Mouse (Mus musculus) forebrain, embryonic 15.5 days (tissue): ENCODE results near the gene Thrb. TPM values are rescaled to one million over a fixed set of nuclear protein-coding genes. Genes with fewer than 3 reads are reported as not detected.

Source experiments
- ATAC-seq: fragments of 200-750 bp; cut with Nextera tagmentation; replicated peaks from 2 replicates; pipeline ENCODE4 v1.8.0; 2017; ENCODE audit warnings: mild to moderate bottlenecking, moderate TSS enrichment, moderate library complexity
- H3K27ac ChIP-seq: fragments of 300-500 bp; sonication (generic); replicated peaks from 2 replicates; pipeline ENCODE4 v1.5.1; 2015; ENCODE audit warnings: mild to moderate bottlenecking, inconsistent platforms
- H3K27me3 ChIP-seq: fragments of 300-500 bp; sonication (generic); 2 replicates; pipeline ENCODE4 v1.6.1; 2015; ENCODE audit warnings: inconsistent platforms
- H3K36me3 ChIP-seq: fragments of 300-500 bp; sonication (generic); 2 replicates; pipeline ENCODE4 v1.6.1; 2015; ENCODE audit warnings: mild to moderate bottlenecking, inconsistent platforms
- H3K4me1 ChIP-seq: fragments of 300-500 bp; sonication (generic); 2 replicates; pipeline ENCODE4 v1.6.1; 2015; ENCODE audit warnings: inconsistent platforms
- H3K4me2 ChIP-seq: fragments of 300-500 bp; sonication (generic); replicated peaks from 2 replicates; pipeline ENCODE4 v1.6.1; 2015; ENCODE audit warnings: mild to moderate bottlenecking, inconsistent platforms
- H3K4me3 ChIP-seq: fragments of 300-500 bp; sonication (generic); 2 replicates; pipeline ENCODE4 v1.5.1; 2015; ENCODE audit warnings: mild to moderate bottlenecking, inconsistent platforms
- H3K9ac ChIP-seq: fragments of 300-500 bp; sonication (generic); replicated peaks from 2 replicates; pipeline ENCODE4 v1.6.1; 2015; ENCODE audit warnings: mild to moderate bottlenecking, inconsistent platforms
- H3K9me3 ChIP-seq: fragments of 300-500 bp; sonication (generic); 2 replicates; pipeline ENCODE4 v1.6.1; 2016; ENCODE audit warnings: inconsistent platforms
- WGBS: fragments of 180-500 bp; shearing (Covaris S2); methylation state at CpG from one replicate; pipeline ENCODE4 v1.1.7; 2015; ENCODE audit warnings: mixed read lengths; 5-methylcytosine and 5-hydroxymethylcytosine counted together
- polyA plus RNA-seq: library from polyadenylated mRNA; unstranded; fragments of >200 nt; fragmentation: Nextera tagmentation; extraction: Ambion mirVana; gene quantifications from 2 replicates; pipeline ENCODE4 v1.2.1, GENCODE M21; 2015

Gene Thrb
- polyA plus RNA-seq, 1 experiment from 2014 or later, result 1.6 TPM

DNA sequence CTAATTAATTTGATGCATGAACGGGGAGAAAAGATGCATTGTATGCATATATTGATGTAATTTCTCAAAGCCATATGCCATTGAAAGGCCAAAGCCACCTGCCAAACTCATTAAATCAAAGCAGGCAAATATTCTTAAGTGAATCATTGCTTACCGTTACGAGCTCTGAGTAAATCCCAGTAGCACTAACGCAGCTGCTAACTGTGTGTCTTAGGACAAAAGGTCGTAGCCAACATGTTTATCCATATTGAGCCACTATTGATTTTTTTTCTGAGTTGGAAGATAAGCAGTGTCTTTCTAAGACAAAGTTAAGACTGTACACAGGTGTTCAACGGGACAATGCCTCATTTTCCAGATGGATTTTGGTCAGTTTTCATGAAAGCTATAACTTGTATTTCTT is 323.8 kb downstream of the Thrb start:
- no peaks in the 10 kb centered on the region for H3K9me3 ChIP-seq
- no peak overlapping the region for H3K4me3 ChIP-seq
- no peaks in the 10 kb centered on the region for H3K36me3 ChIP-seq
- ATAC-seq, result no peak
- H3K27me3 ChIP-seq, result no peaks in the 10 kb centered on the region
- no peak overlapping the region for H3K4me2 ChIP-seq
- no peak overlapping the region for H3K9ac ChIP-seq
- no peaks in the 10 kb centered on the region for H3K4me1 ChIP-seq
- 60% methylated on average over 6 of the region's 6 CpGs for WGBS
- H3K27ac ChIP-seq, result no peak overlapping the region

DNA sequence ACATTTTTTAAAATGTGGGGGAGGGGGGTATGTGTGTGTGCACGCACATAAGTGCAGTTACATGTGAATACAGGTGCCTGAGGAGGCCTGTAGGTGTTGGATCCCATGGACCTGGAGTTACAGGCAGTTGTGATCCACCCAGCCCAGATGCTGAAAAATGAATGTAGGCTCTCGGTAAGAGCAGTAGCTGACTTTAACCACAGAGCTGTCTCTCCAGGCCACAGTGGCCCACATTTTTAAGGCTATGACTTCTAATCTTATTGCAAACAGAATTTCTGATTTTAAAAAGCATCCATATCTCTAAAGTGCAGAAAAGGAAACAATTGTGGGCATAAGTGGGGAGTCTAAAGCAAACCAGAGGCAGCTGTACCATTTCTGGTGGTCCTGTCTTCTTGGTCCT is 328.5 kb downstream of the Thrb start:
- H3K27me3 ChIP-seq, result no peaks in the 10 kb centered on the region
- no peak for ATAC-seq
- H3K4me3 ChIP-seq, result no peak overlapping the region
- H3K4me1 ChIP-seq, result no peaks in the 10 kb centered on the region
- WGBS, result 95% methylated on average over 2 of the region's 2 CpGs
- H3K4me2 ChIP-seq, result no peak overlapping the region
- no peak overlapping the region for H3K9ac ChIP-seq
- no peaks in the 10 kb centered on the region for H3K9me3 ChIP-seq
- H3K27ac ChIP-seq, result no peak overlapping the region
- H3K36me3 ChIP-seq, result no peaks in the 10 kb centered on the region

DNA sequence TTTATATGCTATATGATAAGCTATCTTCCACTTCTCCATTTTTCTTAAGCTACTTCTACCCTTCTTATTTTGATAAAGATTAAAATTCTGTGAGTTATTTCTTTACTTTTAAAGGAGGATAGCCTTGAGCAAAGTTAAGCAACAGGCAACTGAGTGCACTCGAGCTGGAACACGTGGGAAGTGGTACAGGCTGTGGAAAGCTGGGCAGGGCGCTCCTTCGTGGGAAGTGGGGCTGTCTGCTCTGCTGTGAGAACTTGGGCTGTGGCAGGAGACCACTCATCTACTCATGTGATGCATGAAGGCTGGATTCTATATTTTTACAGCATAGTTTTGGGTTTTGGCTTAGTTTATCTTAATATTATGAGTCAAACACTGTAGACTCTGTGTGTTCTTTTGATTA is 329.1 kb downstream of the Thrb start:
- no peak overlapping the region for H3K4me3 ChIP-seq
- no peaks in the 10 kb centered on the region for H3K27me3 ChIP-seq
- H3K4me1 ChIP-seq, result no peaks in the 10 kb centered on the region
- ATAC-seq, result no peak
- H3K27ac ChIP-seq, result no peak overlapping the region
- H3K4me2 ChIP-seq, result no peak overlapping the region
- WGBS, result 82% methylated on average over 4 of the region's 4 CpGs
- no peaks in the 10 kb centered on the region for H3K36me3 ChIP-seq
- no peak overlapping the region for H3K9ac ChIP-seq
- H3K9me3 ChIP-seq, result no peaks in the 10 kb centered on the region

DNA sequence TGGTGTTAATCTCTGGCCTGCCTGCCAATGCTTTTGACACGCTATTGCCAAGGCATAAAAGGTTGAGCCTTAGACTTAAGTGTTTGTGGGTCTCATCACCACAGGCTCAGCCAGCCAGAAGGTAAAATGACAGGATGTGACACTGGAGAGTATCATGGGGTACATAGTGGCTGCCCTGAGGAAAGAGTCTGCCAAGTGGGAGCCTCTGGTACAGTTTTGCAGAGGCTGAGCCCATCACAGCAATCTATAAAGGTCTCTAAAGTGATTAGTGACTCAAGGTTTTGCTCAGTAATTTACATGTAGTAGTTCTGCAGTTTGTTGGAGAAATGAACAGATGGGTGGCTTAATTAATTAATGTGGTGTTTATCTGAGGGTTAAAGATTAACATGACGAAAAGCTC is 330.1 kb downstream of the Thrb start:
- no peaks in the 10 kb centered on the region for H3K9me3 ChIP-seq
- no peak overlapping the region for H3K4me3 ChIP-seq
- WGBS, result 55% methylated on average over 2 of the region's 2 CpGs
- no peak overlapping the region for H3K27ac ChIP-seq
- H3K36me3 ChIP-seq, result no peaks in the 10 kb centered on the region
- no peak overlapping the region for H3K9ac ChIP-seq
- H3K27me3 ChIP-seq, result no peaks in the 10 kb centered on the region
- ATAC-seq, result no peak
- no peak overlapping the region for H3K4me2 ChIP-seq
- H3K4me1 ChIP-seq, result no peaks in the 10 kb centered on the region

DNA sequence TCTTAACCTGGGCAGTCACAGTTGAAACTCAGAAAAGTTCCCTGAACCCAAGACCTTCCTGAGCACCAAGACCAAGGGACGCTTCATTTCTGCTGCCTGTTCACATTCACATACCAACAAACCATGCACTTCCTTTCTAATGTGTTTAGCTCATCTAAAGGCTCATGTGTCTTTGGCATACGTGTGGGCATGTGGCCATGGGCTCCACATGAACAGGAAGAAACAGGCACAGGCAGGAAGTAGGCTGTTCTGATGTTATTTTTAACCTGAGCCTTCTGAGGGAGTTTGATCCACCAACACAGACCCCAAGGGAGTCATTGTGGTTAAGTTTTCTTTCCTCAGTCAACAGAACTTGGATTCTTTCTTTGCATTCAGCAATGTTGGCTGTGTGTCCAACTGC is 341.8 kb downstream of the Thrb start:
- H3K4me3 ChIP-seq, result no peak overlapping the region
- no peaks in the 10 kb centered on the region for H3K9me3 ChIP-seq
- H3K27me3 ChIP-seq, result no peaks in the 10 kb centered on the region
- no peak overlapping the region for H3K4me2 ChIP-seq
- H3K4me1 ChIP-seq, result no peaks in the 10 kb centered on the region
- ATAC-seq, result no peak
- H3K36me3 ChIP-seq, result no peaks in the 10 kb centered on the region
- no peak overlapping the region for H3K9ac ChIP-seq
- no peak overlapping the region for H3K27ac ChIP-seq
- WGBS, result 81% methylated on average over 2 of the region's 2 CpGs

DNA sequence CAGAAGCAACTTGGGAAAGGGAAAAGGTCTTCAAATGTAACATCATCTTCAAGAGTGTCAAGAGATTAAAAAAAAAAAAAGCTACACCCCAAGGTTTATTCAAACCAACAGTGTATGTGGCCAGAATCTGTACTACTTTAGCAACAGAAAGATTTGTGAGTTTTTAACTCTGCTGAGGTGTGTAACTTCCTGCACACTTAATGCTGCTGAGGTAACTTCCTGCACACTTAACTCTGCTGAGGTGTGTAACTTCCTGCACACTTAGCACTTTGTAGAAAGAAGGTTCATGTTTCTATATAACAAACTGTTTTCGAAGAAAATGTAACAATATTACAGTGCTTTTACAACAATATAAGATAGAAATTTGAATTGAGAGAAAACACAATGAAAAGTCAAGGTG is 343.6 kb downstream of the Thrb start:
- 97% methylated on average over 1 of the region's 1 CpGs for WGBS
- Histone ChIP-seq H3K4me3 (no peak overlapping the region), H3K9ac (no peak overlapping the region), H3K4me1 (no peaks in the 10 kb centered on the region), H3K9me3 (no peaks in the 10 kb centered on the region), H3K36me3 (no peaks in the 10 kb centered on the region), H3K27ac (no peak overlapping the region), H3K27me3 (no peaks in the 10 kb centered on the region), H3K4me2 (no peak overlapping the region)
- ATAC-seq, result no peak

DNA sequence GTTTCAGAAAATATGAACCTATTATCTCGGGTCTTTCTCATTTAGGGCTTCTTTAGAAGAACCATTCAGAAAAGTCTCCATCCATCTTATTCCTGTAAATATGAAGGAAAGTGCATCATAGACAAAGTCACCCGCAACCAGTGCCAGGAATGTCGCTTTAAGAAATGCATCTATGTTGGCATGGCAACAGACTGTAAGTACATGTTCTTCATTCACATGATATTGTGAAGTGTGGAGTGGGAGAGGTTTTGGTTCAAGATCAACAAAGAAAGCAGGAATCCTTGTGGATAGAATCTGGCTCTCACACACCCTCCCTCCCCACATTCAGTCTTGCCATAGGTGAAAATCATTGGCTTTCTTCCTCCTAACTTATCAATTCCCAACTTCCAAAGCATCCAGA is 348.5 kb downstream of the Thrb start:
- Histone ChIP-seq H3K4me3 (no peak overlapping the region), H3K4me1 (no peaks in the 10 kb centered on the region), H3K27ac (no peak overlapping the region), H3K4me2 (no peak overlapping the region), H3K27me3 (no peaks in the 10 kb centered on the region), H3K36me3 (no peaks in the 10 kb centered on the region), H3K9ac (no peak overlapping the region), H3K9me3 (no peaks in the 10 kb centered on the region)
- 68% methylated on average over 3 of the region's 3 CpGs for WGBS
- no peak for ATAC-seq

DNA sequence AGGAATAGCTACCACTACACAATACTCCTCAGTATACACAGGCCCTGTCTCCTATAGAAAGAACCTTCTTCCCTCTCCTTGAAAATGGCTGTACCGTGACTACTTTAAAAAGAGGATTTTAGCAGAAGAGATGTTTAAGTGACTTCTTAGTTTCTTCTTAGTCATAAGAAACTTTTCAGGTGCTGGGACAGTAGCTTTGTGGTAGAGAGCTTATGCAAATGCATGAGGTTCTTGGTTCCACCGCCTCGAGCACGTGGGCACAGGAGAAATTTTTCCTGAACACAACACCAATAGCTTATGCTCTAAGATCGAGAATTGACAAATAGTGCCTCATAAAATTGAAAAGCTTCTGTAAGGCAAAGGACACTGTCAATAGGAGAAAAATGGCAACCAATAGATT is 356.5 kb downstream of the Thrb start:
- no peaks in the 10 kb centered on the region for H3K36me3 ChIP-seq
- no peaks in the 10 kb centered on the region for H3K27me3 ChIP-seq
- H3K4me3 ChIP-seq, result no peak overlapping the region
- H3K9ac ChIP-seq, result no peak overlapping the region
- 90% methylated on average over 5 of the region's 5 CpGs for WGBS
- no peak for ATAC-seq
- no peaks in the 10 kb centered on the region for H3K4me1 ChIP-seq
- H3K4me2 ChIP-seq, result no peak overlapping the region
- no peaks in the 10 kb centered on the region for H3K9me3 ChIP-seq
- H3K27ac ChIP-seq, result no peak overlapping the region

DNA sequence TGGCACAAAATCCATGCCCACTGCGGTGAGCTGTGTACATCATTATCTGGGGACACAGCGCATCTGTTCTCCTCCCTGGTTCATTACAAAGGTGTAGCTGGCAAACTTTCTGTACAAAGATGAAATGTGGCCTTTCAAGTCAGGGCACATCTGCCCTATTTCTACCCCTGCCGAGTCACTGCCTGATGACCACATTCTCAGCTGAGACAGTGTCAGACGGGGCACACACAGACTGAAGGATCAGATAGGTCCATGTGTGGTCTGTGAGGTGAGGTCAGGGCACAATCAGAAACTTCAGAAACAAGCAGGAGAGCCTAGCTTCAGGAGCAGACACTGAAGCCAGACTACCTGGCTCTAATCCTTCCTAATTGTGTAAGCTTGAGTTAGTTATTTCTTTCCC is 360.1 kb downstream of the Thrb start:
- Histone ChIP-seq H3K27me3 (no peaks in the 10 kb centered on the region), H3K4me2 (no peak overlapping the region), H3K4me1 (no peaks in the 10 kb centered on the region), H3K9me3 (no peaks in the 10 kb centered on the region), H3K4me3 (no peak overlapping the region), H3K27ac (no peak overlapping the region), H3K9ac (no peak overlapping the region), H3K36me3 (no peaks in the 10 kb centered on the region)
- no peak for ATAC-seq
- 72% methylated on average over 4 of the region's 4 CpGs for WGBS

DNA sequence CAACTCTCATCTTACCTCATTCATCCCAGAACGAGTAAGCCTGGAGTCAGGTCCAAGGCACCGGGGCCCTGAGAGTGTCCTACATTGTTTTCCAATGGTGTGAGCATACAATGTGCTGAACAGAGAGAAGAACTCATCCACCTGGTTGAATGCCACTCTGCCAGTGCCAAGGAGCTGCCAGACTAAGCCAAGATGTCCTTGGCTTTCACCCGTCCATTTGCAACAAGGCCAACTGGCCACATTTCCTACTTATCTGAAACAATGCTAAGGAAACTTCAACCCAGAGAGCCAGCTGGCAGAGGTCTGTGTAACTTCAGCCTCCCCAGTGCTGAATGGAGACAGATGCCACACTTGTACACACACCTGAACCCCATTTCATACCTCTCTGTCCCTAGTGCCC is 360.6 kb downstream of the Thrb start:
- H3K9ac ChIP-seq, result no peak overlapping the region
- H3K36me3 ChIP-seq, result no peaks in the 10 kb centered on the region
- WGBS, result 82% methylated on average over 3 of the region's 3 CpGs
- H3K4me2 ChIP-seq, result no peak overlapping the region
- H3K27me3 ChIP-seq, result no peaks in the 10 kb centered on the region
- no peak for ATAC-seq
- no peak overlapping the region for H3K27ac ChIP-seq
- H3K9me3 ChIP-seq, result no peaks in the 10 kb centered on the region
- H3K4me3 ChIP-seq, result no peak overlapping the region
- no peaks in the 10 kb centered on the region for H3K4me1 ChIP-seq

DNA sequence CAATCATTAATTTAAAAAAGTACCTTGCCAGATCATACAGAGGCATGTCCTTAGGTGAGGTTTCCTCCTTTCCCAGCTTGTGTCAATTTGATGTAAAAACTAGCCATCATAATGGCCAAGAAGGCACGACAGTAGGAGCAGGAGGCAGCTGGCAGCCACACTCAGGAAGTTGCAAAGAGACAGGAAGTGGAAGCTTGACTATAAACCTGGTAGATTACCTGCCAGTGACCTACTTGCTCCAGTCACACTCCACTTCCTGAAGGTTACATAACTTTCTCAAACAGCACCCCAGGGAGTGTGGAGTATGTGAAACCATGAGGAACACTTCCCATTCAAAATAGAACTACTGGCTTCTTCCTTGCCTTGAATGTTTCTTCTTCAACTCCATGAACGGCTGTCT is 361.7 kb downstream of the Thrb start:
- H3K4me2 ChIP-seq, result no peak overlapping the region
- H3K4me1 ChIP-seq, result no peaks in the 10 kb centered on the region
- H3K27ac ChIP-seq, result no peak overlapping the region
- no peak overlapping the region for H3K4me3 ChIP-seq
- WGBS, result 77% methylated on average over 2 of the region's 2 CpGs
- H3K36me3 ChIP-seq, result no peaks in the 10 kb centered on the region
- no peaks in the 10 kb centered on the region for H3K9me3 ChIP-seq
- ATAC-seq, result no peak
- H3K9ac ChIP-seq, result no peak overlapping the region
- no peaks in the 10 kb centered on the region for H3K27me3 ChIP-seq

DNA sequence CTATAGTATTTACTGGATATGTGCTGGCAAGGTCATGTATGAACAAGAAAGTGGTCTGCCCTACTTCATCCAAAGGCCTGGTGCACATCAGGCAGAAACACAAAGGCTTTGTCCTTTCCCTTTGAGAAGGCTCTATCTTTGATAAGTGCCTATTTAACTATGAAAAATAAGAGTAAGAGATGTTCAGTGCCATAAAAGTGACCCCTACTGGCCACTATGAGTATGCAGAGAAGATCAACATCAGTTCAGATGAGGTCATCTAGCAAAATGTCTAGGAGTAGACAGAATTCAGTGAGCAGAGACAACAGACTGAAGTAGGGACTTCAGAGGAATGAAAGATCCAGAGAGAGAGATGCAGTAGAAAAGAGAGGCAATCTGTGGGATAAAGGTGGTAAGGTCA is 362.3 kb downstream of the Thrb start:
- H3K9ac ChIP-seq, result no peak overlapping the region
- no peaks in the 10 kb centered on the region for H3K4me1 ChIP-seq
- H3K9me3 ChIP-seq, result no peaks in the 10 kb centered on the region
- ATAC-seq, result no peak
- no peaks in the 10 kb centered on the region for H3K27me3 ChIP-seq
- no peak overlapping the region for H3K27ac ChIP-seq
- no peak overlapping the region for H3K4me2 ChIP-seq
- no peak overlapping the region for H3K4me3 ChIP-seq
- no peaks in the 10 kb centered on the region for H3K36me3 ChIP-seq

DNA sequence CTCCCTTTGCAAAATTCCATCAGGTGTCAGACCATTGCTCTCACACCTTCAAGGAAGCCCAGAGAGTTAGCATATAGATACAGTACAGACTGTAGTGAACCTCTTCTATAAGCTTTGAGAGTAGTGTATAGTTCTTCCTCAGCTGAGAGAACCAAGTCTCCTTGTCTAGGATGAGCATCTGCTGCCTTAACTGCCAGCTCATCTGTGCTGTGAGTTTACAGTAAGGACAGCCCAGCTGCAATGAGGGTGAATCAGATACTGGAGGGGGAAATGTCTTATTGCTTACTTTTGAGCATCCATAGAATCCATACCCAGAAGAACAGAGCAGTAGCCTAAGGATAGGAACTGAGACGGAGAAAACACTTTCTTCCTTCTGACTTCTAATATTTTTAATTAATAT is 367.8 kb downstream of the Thrb start:
- H3K27ac ChIP-seq, result no peak overlapping the region
- no peak overlapping the region for H3K4me3 ChIP-seq
- no peaks in the 10 kb centered on the region for H3K27me3 ChIP-seq
- H3K4me2 ChIP-seq, result no peak overlapping the region
- WGBS, result 88% methylated on average over 1 of the region's 1 CpGs
- no peak for ATAC-seq
- no peaks in the 10 kb centered on the region for H3K36me3 ChIP-seq
- no peaks in the 10 kb centered on the region for H3K4me1 ChIP-seq
- no peaks in the 10 kb centered on the region for H3K9me3 ChIP-seq
- H3K9ac ChIP-seq, result no peak overlapping the region
